Mouse (Mus musculus) lung, embryonic 14.5 days (tissue): Measurements from ENCODE around the gene 4930404H24Rik. TPM values are rescaled to one million over a fixed set of nuclear protein-coding genes. Genes with fewer than 3 reads are reported as not detected.

Experiments
- ATAC-seq: fragments of 200-750 bp; cut with Nextera tagmentation; 2 replicates; pipeline ENCODE4 v1.8.0; 2017; ENCODE audit warnings: mild to moderate bottlenecking, moderate TSS enrichment, moderate library complexity; ENCODE audit not compliant: insufficient read depth
- DNase-seq: peaks from one replicate; pipeline ENCODE4 v3.0.0-alpha.2; 2015
- H3K27ac ChIP-seq: fragments of 300-500 bp; sonication (generic); 2 replicates; pipeline ENCODE4 v1.5.1; 2014; ENCODE audit warnings: low read depth, mild to moderate bottlenecking, moderate library complexity
- H3K27me3 ChIP-seq: fragments of 300-500 bp; sonication (generic); 2 replicates; pipeline ENCODE4 v1.6.1; 2014; ENCODE audit warnings: low read length, control low read depth; ENCODE audit not compliant: insufficient read depth
- H3K36me3 ChIP-seq: fragments of 300-500 bp; sonication (generic); 2 replicates; pipeline ENCODE4 v1.6.1; 2014; ENCODE audit warnings: control low read depth; ENCODE audit not compliant: insufficient read depth
- H3K4me1 ChIP-seq: fragments of 300-500 bp; sonication (generic); 2 replicates; pipeline ENCODE4 v1.6.1; 2014; ENCODE audit warnings: antibody characterized with exemption, control low read depth; ENCODE audit not compliant: insufficient read depth
- H3K4me2 ChIP-seq: fragments of 300-500 bp; sonication (generic); 2 replicates; pipeline ENCODE4 v1.6.1; 2014; ENCODE audit warnings: mild to moderate bottlenecking
- H3K4me3 ChIP-seq: fragments of 300-500 bp; sonication (generic); 2 replicates; pipeline ENCODE4 v1.5.1; 2014; ENCODE audit warnings: low read depth, low read length
- H3K9ac ChIP-seq: fragments of 300-500 bp; sonication (generic); 2 replicates; pipeline ENCODE4 v1.6.1; 2014
- H3K9me3 ChIP-seq: fragments of 300-500 bp; sonication (generic); 2 replicates; pipeline ENCODE4 v1.6.1; 2016; ENCODE audit warnings: low read depth, low read length, control low read depth
- CTCF ChIP-seq: IDR thresholded peaks from 2 replicates; pipeline ENCODE4 v1.5.1; 2016; ENCODE audit warnings: antibody characterized with exemption, low read depth
- WGBS: fragments of 180-500 bp; shearing (Covaris S2); extraction: QIAGEN DNeasy Blood & Tissue Kit; methylation state at CpG from one replicate; pipeline ENCODE4 v1.1.7; 2014; 5-methylcytosine and 5-hydroxymethylcytosine counted together
- polyA plus RNA-seq: library from polyadenylated mRNA; unstranded; fragments of >200 nt; fragmentation: Nextera tagmentation; extraction: Ambion mirVana; gene quantifications from 2 replicates; pipeline ENCODE4 v1.2.1, GENCODE M21; 2014

The 4930404H24Rik gene
- polyA plus RNA-seq, 1 experiment from 2014 or later, result not detected

DNA sequence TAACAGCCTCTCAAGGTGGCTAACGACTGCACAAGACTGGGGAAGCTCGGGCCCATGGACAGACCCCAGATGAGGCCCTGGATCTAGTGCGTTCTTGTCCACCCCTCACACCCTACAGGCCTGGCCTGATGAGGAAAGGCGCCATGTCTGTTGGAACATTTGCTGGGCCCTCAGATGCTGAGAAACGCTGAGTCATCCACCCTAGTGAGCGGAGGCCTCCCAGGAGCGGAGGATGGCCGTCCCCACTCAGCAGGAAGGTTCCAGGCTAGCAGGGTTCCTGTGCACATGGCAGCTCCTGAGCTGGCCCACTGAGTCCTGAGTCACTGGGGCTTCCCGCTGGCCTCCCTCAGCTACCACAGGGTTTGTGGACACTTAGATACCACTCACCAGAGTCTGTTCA is 27.5 kb downstream of the 4930404H24Rik start:
- no peaks in the 10 kb centered on the region for H3K9me3 ChIP-seq
- WGBS, result 74% methylated on average over 9 of the region's 9 CpGs
- H3K9ac ChIP-seq, result no peak overlapping the region
- DNase-seq, result no peak
- no peak overlapping the region for H3K27ac ChIP-seq
- H3K4me3 ChIP-seq, result no peak overlapping the region
- no peak for ATAC-seq
- no peaks in the 10 kb centered on the region for H3K27me3 ChIP-seq
- H3K4me2 ChIP-seq, result no peak overlapping the region
- no peak for TF ChIP-seq CTCF
- H3K36me3 ChIP-seq, result no peaks in the 10 kb centered on the region
- H3K4me1 ChIP-seq, result no peaks in the 10 kb centered on the region

DNA sequence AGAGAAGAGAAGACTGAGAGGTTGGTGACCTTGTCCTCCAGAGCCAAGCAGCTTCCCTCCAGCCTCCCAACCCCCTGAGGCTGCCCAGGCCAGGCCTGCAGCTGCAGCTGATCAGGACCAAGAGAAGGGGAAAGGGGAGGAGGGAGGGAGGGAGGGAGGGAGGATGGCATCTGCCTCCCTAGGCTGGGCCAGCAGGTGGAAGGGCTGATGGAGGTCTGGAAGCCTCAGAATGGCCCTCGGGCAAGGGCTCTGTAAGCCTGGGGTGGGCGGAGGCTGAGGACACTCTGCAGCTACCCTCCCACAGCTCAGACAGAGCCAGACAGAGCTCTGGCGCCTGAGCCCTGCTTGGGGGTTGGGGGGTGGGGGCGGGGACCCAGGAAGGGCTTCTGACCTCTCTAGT is 29.7 kb downstream of the 4930404H24Rik start:
- no peak for TF ChIP-seq CTCF
- Histone ChIP-seq H3K27me3 (peaks cover 5% of the 10 kb centered on the region), H3K27ac (no peak overlapping the region), H3K9me3 (no peaks in the 10 kb centered on the region), H3K4me3 (no peak overlapping the region), H3K9ac (no peak overlapping the region), H3K4me1 (no peaks in the 10 kb centered on the region), H3K4me2 (no peak overlapping the region), H3K36me3 (no peaks in the 10 kb centered on the region)
- WGBS, result 45% methylated on average over 4 of the region's 4 CpGs
- DNase-seq (no peak), ATAC-seq (no peak)

DNA sequence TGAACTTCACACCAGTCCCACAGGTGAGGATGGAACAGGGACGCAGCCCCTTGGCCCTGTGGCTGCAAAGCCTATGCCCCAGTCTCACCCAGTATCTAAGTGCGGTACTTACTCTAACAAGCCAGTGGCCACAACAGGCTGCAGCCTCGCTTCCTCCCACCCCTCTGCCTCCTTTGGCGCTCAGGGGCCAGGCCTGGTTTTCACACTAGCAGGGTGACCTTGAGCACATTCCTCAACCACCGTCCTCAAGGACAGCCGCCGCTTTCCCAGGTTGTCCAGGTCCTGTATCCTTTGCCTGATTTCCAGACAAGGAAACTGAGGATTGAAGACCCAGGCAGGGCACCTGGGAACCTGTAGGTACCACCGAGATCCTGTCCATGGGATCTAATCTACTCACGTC is 30.6 kb downstream of the 4930404H24Rik start:
- Histone ChIP-seq H3K9ac (no peak overlapping the region), H3K27ac (no peak overlapping the region), H3K36me3 (no peaks in the 10 kb centered on the region), H3K4me2 (no peak overlapping the region), H3K4me1 (no peaks in the 10 kb centered on the region), H3K4me3 (no peak overlapping the region), H3K27me3 (peaks cover 9% of the 10 kb centered on the region), H3K9me3 (no peaks in the 10 kb centered on the region)
- WGBS, result 53% methylated on average over 9 of the region's 9 CpGs
- DNase-seq (no peak), ATAC-seq (no peak)
- no peak for TF ChIP-seq CTCF

DNA sequence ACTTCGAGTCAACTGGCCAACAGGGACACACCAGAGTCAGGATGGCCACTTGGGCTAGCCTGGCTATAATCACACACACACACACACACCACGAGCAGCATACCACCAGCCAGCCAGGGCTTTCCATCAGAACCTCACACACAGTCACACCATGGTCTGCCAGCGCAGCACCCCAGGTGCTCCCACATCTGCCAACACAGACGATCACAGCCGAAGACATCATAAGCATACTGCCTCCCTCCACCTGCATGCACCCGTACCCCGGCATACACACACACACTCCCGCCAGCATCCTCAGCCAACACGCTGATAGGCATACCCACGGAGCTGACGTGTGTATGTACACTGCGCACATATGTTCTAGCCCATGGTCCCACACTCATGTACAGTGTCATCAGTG is 31.1 kb downstream of the 4930404H24Rik start:
- no peak overlapping the region for H3K9ac ChIP-seq
- 81% methylated on average over 12 of the region's 12 CpGs for WGBS
- no peaks in the 10 kb centered on the region for H3K4me1 ChIP-seq
- no peaks in the 10 kb centered on the region for H3K36me3 ChIP-seq
- no peaks in the 10 kb centered on the region for H3K9me3 ChIP-seq
- no peak for ATAC-seq
- no peak overlapping the region for H3K4me2 ChIP-seq
- no peak for TF ChIP-seq CTCF
- no peak for DNase-seq
- H3K4me3 ChIP-seq, result no peak overlapping the region
- peaks cover 9% of the 10 kb centered on the region for H3K27me3 ChIP-seq
- H3K27ac ChIP-seq, result no peak overlapping the region

DNA sequence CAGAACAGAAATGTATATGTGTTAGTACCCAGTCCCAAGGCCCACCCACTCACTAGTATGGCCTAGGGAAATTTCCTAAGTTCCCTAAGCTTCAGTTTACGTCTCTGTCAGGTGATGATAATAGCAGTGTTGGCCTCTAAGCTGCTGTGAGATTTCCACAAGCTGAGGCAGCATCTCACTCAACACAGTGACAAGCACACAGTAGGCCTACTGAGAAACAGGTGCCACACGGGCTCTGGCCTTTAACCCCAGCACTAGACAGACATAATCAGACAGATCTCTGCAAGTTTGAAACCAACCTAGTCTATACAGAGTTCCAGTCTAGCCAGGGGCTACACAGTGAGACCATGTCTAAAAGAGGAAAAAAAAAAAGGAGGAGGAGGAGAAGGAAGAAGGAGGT is 32.1 kb downstream of the 4930404H24Rik start:
- Histone ChIP-seq H3K9me3 (no peaks in the 10 kb centered on the region), H3K9ac (no peak overlapping the region), H3K4me1 (no peaks in the 10 kb centered on the region), H3K27ac (no peak overlapping the region), H3K4me2 (no peak overlapping the region), H3K36me3 (no peaks in the 10 kb centered on the region), H3K4me3 (no peak overlapping the region), H3K27me3 (peaks cover 9% of the 10 kb centered on the region)
- DNase-seq (no peak), ATAC-seq (no peak)
- TF ChIP-seq CTCF, result no peak
- WGBS, result 66% methylated on average over 2 of the region's 2 CpGs

DNA sequence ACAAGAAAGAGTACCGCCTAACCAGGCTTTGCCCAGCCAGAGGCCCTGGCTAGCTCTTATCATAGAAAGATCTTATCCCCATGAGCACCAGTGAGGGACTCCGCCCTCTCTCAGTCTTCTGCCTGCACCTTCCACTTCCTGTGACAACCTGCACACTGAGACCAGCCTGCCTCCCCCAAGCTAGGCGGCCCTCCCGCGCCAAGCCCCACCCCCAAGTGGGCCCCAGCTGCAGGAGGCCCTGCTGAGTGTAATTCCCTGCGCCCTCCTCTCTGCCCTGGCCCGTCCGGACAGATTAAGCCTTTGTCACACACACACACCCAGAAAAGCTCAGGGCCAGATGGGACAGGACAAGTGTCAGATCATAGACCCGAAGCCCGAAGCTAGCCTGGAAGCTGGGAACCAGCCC is 33.3 kb downstream of the 4930404H24Rik start:
- Histone ChIP-seq H3K4me1 (no peaks in the 10 kb centered on the region), H3K9me3 (no peaks in the 10 kb centered on the region), H3K4me3 (no peak overlapping the region), H3K36me3 (no peaks in the 10 kb centered on the region), H3K9ac (no peak overlapping the region), H3K27me3 (peaks cover 20% of the 10 kb centered on the region), H3K4me2 (peak overlapping the region; percentile 25; the same call in 1 of the 2 replicates), H3K27ac (no peak overlapping the region)
- DNase-seq, result peak; percentile 44
- WGBS, result 8% methylated on average over 10 of the region's 10 CpGs
- ATAC-seq, result peak; percentile 20; the same call in 1 of the 2 replicates
- no peak for TF ChIP-seq CTCF

DNA sequence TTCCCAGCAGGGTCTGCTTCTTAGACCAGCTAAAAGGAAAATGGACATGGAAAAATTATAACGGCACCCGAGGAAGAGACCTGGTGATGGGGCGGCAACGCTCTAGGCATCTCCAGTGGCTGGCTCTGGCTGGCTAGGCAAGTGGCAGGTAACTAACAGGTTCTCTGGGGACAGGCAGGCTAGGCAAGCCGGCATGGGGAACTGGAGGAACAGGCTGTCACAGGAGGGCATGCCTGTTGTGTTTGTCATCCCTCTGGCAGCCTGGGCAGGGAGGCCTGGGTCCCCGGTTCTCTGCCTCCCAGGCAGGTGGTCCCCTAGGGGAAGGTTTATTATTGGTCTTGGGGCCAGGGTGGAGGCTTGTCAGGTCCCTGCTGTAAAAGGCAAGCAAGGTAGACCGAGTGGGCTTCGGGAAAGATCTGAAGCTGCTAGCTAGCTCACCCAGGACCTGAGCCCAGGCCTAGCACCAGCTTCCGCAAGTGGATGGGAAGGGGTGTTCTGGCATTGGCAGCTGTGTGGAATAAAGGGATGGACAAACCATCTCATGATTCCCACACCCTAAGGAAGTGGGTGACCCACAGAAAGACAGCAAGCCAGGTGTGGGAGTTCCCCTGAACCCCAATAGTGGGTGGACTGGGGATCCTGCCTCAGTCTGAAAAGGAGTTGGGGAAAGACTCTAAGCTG is 34.4 kb downstream of the 4930404H24Rik start:
- TF ChIP-seq CTCF, result no peak
- no peak for ATAC-seq
- Histone ChIP-seq H3K4me2 (peak overlapping the region; percentile 100; the same call in 1 of the 2 replicates), H3K9me3 (no peaks in the 10 kb centered on the region), H3K27ac (peak overlapping the region; percentile 43; the same call in 1 of the 2 replicates), H3K27me3 (peaks cover 27% of the 10 kb centered on the region), H3K36me3 (no peaks in the 10 kb centered on the region), H3K9ac (no peak overlapping the region), H3K4me3 (no peak overlapping the region), H3K4me1 (no peaks in the 10 kb centered on the region)
- 56% methylated on average over 9 of the region's 9 CpGs for WGBS
- peak; percentile 18 for DNase-seq
